Mouse (Mus musculus): ENCODE measurements around the gene Fank1.

- TF ChIP-seq CTCF (IDR thresholded peaks at IDR 0.05; ENCODE audit: insufficient read depth, low read depth, low read length) (no peak), POLR2A (IDR thresholded peaks at IDR 0.05; ENCODE audit: insufficient read depth, low read depth, low read length) (no peak)
Observed at GRCm38 (mm10) chr7:133768517-133768916, 8.1 kb upstream of the Fank1 start.

All from olfactory bulb, adult 2 months (tissue).